Mouse (Mus musculus) common myeloid progenitor, adult 5-6 weeks (primary cell): ENCODE data around the gene Klhl22. TPM values are rescaled to one million over a fixed set of nuclear protein-coding genes. Genes with fewer than 3 reads are reported as not detected.
A peak's percentile ranks its signal among the peaks of the same experiment; 100 is the strongest.
"Not testable (repeated sequence)": the region's sequence is repeated elsewhere in the genome, so short reads cannot be mapped to it uniquely, and the experiment has no call there.

Experiments
- ATAC-seq: replicated peaks from 2 replicates; pipeline ENCODE4 v1.8.0; 2016; ENCODE audit warnings: low read depth, mild to moderate bottlenecking, moderate TSS enrichment, inconsistent platforms; ENCODE audit not compliant: poor library complexity, severe bottlenecking
- total RNA-seq: library from RNA; stranded (forward); fragments of 200-1000, 187-1606 nt; gene quantifications from 2 replicates; pipeline ENCODE4 v1.2.3, GENCODE M21; 2017

Klhl22 gene
- total RNA-seq = 27.0 and 33.2 TPM in 2 replicates

DNA sequence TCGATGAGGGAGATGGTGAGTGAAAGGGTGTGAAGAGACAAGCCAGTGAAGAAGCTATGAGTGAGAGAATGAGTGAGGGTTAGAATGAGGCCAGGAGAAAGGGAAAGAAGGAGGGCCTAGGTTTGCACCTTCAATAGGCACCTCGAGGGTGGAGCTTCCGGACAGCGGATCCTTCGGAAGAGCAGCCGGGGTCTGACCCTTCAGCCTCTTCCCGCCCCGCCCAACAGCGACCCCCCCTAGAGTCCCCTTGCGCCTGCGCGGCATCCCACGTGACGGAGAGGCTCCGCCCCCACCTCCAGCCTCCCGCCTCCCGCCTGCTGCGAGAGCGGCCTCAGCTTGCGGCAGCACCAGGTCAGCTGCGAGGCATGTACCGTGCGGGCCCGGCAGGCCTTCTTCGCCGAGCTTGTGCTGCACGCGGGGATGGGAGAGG lies at the start of gene Klhl22:
Gene Klhl22, plus strand, starts transcription at position 275 of the 430 bp plus-strand sequence.
- ATAC-seq = peak; percentile 59

DNA sequence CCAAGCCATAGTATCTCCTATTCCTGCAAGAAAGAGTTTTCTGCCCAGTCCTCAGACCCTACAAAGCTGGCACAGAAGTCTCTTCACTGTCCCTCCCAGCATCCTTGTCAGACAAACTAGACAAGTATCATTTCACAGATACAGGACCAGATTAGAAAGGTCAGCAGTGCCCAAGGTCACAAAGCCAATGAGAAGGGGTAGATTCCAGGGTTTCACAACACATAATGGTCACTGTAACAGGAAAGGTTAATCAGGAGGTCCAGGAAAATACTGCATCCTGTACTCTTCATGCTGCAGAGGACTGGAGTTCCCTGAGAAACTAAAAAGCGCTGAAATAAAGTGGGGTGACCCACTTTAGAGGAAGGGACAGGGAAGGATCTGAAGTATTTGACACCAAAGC lies 41.6 kb upstream of the Klhl22 start:
- ATAC-seq = no peak

DNA sequence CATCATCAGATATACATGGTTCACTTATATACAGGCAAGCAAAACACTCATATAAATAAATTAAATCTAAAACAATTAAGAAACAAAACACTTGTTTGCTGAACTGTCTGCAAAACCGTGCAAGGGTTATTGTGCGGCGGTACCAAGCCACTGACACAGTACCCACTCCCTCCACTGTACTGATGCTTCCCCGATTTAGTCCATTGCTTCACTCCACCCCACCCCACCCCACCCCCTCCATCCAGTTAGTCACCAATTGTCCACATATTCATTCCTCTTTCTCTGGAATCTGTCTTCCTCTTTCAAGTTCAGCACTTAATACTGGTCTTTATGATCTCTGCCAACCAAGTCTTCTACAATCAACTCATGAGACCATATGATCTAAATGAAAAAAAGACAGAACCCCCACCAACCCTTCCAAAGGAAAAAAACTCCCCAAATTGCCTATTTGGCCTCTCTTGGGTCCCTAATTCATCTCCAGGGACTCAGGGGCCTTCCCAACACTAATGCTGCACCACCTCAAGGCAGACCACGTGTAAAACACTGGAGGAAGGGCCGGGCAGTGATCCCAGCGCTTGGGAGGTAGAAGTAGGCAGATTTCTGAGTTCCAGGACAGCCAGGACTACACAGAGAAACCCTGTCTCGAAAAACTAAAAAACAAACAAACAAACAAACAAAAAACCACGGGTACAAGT lies 38.2 kb upstream of the Klhl22 start:
- ATAC-seq = no peak

DNA sequence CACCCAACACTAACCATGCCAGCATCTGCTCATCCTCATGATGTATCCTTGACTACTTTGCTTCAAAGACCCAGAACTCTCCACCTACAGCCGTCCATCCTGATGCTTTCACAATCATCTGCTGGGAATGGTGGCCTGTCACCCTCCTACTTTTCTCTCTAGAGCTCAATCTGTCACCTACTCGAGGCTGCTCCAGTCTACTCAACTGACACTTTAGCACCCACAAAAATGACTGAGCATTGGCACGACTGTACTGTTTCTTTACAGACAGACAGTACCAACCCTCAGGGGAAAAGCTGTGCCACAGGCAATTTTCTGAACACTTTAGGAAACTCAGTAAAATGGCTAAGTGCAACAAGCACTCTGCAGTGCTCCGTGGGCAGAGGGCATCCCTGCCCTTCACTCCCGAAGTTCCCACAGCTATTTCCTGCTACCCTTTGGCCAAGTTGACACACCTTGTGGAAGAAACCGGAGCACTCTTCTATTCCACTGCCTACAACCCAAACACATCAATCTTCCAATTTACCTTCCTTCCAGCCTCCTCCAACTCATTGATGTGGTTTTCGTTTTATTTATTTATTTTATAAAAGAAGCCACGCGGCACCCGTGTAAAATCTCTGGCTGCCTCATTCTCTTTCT lies 37.5 kb upstream of the Klhl22 start:
- ATAC-seq = no peak

DNA sequence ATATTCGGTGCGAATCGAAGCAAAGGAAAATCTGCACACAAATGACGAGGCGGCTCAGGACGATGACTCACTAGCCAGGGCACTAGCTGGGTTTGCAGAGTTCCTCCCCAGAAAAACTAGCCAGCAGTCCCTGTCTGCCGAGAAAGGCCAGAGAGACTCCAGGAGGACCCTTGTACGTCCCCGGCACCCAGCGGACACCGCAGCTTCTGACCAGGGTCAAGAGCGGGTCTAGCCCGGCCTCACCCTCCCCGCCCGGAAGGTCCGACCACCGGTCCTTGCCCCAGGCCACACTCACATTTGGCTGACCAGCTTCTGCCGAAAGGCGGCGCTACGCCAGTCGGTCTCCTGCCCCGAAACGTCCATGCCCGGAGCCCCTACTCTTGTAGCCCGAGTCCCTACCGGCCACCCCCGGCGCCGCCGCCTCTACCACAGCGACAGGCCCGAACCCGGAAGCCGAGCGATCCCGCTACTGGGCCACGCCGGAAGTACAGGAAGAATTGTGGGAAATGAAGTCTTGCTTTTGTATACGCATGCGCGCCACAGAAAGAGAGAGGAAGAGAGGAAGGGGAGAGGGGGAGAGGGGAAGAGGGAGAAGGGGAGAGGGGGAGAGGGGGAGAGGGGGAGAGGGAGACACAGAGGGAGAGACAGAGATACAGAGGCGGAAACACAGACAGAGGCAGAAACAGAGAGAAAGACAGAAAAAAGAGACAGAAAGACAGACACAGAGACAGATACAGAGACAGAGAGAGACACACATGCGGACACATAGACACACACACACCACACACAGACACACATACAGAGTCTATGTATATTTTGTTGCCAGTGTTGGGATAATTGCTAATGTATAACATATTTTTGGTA lies 36.7 kb upstream of the Klhl22 start:
- ATAC-seq = peak; percentile 88

DNA sequence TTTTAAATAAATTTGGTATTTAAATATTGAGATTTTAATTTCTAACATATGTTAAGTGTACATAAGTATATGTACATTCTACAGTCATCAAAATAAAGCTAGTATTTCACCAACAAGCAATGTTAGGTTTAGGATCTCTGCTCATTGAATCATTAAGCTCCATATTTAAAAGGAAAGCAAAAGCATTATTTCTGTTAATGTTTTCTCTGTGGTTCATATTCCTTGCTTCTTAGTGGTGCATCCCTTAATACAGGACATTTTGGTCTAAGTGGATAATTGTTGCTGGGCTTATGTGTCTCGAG lies 36.1 kb upstream of the Klhl22 start:
- ATAC-seq = no peak

DNA sequence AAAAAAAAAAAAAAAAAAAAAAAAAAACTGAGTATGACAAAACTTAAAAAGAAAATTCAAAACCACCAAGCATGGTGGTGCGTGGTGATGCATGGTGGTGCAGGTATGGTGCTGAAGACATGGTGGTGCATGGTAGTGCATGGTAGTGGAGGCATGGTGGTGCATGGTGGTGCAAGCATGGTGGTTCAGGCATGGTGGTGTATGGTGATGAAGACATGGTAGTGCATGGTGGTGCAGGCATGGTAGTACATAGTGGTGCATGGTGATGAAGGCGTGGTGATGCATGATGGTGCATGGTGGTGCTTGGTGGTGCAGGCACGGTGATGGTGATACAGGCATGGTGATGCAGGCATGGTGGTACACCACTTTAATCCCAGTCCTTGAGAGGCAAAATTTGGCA lies 35.0 kb upstream of the Klhl22 start:
- ATAC-seq = no peak

DNA sequence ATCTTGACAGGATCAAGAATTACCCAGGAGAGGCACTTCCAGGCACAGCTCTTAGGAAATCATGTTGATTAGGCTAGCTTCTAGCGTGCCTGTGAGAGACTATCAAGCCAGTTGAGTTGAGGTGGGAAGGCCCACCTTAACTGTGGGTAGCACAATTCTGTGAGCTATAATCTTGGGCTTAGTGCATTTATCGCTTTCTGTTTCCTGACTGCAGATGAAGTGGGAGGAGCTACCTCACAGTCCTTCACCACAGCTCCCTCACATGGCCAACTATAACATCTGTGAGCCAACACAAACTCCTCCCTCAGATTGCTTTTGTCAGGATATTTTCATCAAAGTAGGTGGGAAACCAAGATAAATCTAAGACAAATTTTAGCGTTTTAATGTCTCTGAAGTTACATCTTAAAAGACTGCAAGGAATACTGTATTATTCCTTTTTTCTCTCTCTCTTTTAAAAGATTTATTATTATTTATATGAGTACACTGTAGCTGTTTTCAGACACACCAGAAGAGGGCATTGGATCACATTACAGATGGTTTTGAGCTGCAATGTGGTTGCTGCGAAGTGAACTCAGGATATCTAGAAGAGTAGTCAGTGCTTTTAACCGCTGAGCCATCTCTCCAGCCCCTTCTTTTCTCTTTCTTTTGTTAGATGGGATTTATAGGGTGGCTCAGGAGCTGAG lies 32.1 kb upstream of the Klhl22 start:
- ATAC-seq = peak; percentile 86

DNA sequence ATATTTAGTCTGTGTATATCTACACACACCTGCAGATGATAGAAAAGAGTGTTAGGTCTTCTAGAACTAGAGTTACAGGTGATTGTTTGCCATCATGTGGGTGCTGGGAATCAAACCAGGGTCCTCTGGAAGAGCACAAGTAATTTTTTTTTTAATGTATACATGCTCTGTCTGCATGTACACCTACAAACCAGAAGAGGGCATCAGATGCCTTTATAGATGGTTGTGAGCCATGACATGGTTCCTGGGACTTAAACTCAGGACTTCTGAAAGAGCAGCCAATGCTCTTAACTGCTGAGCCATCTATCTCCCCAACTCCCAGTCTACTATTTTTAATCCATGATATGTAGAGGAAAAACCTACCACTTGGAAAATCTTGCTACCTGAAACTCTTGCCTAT lies 29.4 kb upstream of the Klhl22 start:
- ATAC-seq = peak; percentile 37; the same call in 1 of the 2 replicates

DNA sequence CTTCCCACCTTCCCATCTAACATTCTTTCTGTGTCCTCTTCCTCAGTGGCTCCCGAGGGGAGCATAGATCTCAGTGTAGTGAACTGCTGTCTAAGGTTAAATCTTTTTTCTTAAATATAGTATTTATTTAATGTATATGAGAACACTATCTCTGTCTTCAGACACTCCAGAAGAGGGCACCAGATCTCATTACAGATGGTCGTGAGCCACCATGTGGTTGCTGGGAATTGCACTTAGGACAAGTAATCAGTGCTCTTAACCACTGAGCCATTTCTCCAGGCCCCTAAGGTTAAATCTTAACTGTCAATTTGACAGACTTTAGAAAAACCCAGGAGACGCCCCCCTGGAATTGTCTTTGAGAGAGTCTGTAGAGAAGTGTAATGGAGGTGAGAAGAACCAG lies 27.4 kb upstream of the Klhl22 start:
- ATAC-seq = no peak

DNA sequence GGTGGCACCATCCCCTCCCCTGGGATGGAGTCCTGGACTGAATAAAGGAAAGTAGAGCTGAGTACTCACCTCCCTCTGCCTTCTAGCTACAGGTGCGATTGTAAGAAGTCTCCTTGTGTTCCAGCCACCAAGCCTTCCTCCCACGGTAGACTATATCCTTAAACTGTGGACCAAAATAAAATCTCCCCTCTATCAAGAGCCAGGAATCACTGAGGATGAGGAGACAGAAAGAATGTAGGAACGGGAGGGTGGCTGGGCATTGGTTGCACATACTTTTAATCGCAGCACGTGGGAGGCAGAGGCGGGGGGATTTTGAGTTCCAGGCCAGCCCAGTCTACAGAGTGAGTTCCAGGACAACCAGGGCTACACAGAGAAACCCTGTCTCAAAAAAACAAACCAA lies 27.0 kb upstream of the Klhl22 start:
- no peak for ATAC-seq

DNA sequence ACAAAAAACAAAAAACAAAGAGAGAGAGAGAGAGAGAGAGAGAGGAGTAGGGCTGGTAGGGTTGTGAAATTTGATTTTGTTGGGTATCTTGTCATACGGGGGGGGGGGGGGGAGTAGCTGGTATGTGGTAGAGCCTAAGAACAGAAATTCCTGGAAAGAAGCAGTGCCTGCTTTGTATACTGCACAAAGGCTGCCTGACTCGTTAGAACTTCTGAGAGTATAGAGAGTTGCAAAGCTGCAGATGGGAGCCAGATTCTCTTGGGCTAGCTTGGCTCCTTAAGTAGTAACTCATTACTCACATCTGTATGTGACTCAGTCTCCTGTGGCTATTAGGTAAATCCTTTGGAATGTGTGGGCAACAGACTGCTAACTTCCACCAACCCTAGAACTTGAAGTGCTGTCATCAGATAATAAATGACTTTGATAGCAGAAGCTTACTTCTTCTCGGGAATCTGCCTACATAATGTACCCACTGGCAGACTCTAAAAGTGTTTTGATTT lies 26.5 kb upstream of the Klhl22 start, which contains the start of gene Med15:
Gene Med15, minus strand, starts transcription at position 51 of the 500 bp plus-strand sequence.
- no peak for ATAC-seq

DNA sequence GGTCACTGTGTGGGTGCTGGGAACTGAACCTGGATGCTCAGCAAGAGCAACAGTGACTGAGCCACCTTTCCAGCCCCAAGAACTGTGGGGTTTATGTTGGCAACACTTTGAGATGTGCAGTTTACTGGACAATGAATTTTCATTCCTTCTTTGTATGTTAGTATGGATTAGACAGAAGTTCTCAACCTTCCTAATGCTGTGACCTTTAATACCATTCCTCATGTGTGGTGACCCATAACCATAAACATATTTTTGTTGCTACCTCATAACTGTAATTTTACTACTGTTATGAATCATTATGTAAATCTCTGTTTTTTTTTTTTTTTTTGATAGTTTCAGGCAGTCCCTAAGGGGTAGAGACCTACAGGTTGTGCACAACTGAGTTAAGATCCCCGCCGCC lies 25.8 kb upstream of the Klhl22 start:
- no peak for ATAC-seq

DNA sequence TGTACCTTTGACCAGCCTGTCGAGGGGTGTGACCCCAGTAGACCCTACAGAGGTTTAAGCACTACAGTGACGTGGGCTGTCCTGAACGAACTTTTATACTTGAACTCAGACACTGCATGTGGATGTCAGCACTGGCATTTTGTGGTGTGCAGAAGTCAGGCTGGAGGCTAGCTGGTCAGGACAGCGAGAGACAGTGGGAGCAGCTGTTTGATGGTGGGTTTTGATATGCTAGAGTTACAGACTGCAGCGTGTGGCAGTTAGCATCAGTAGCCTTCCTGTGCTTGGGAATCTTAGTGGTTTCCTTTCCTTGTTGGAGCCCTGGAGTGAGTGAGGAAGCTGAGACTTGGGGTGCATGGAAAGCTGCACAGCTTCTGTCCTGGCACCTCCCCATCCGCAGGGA lies 24.5 kb upstream of the Klhl22 start:
- not testable (repeated sequence) for ATAC-seq

DNA sequence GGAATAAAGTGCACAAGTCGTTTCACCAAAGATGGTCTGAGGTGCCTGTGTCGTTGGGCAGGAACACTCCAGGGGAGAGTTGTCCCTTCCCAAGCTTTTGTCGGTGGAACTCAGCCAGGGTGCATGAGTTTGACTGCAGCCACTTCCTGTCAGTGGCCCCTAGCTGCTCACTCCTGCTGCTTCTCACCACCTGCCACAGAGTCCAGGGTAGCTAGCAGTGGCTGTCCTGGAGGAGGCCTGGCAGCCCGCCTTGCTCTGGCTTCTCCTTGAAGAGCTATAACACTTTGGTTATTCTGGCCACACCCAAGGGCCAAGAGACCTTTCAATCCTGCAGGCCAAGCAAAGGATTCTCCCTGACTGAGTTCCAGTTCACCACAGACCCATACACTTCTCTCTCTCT lies 23.3 kb upstream of the Klhl22 start:
- no peak for ATAC-seq

DNA sequence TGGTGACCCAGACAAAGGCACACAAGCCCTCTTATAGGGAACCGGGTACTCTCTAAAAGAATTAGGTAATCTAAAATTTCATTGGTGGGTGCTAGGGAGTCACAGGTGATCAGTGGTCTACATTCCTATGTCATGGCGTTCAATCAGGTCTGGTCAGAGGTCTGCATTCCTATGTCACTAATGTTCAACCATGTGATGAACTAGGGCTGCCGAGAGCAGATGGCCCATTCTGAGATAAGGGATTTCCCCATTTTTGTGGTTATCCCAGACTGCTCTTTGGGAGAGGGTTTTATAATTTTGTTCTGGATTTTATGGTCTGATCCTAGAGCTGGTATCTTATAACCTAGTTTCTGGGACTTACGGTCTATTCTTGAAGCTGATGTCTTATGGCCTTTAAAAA lies 19.3 kb upstream of the Klhl22 start:
- ATAC-seq = no peak

DNA sequence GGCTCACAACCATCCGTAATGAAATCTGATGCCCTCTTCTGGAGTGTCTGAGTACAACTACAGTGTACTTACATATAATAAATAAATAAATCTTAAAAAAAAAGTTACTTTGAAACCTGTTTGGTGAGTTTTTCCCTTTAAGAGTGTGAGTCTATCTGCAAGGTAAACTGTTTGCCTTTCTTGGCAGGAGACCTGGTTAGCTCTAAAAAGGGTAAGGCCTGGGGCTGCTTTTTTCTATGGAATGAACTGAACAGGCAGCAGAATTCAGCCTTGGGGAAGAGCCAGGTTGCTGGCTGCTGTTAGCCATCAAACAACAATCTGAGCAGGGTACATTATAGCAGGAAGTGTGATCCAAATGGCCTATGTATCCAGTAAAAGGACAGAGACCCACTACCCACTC lies 16.6 kb upstream of the Klhl22 start:
- ATAC-seq = no peak

DNA sequence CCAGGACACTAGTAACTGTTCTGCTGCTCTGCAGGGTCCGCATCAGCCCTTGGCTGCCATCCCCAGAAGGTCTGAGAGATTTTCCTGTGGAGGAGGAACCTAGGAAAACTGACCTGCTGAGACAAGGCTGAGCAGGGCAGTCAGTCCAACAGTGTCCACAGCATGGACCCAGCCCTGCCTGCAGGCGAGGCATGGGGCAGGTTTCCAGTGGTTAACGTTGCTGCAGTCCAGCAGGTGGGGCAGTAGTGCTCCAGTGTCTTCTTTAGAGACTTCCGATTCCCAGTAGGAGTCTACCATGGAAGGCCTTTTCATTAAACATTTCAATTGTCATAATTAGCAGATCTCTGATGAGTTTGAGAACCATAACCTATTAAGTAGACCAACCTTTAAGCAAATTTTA lies 16.1 kb upstream of the Klhl22 start:
- no peak for ATAC-seq

DNA sequence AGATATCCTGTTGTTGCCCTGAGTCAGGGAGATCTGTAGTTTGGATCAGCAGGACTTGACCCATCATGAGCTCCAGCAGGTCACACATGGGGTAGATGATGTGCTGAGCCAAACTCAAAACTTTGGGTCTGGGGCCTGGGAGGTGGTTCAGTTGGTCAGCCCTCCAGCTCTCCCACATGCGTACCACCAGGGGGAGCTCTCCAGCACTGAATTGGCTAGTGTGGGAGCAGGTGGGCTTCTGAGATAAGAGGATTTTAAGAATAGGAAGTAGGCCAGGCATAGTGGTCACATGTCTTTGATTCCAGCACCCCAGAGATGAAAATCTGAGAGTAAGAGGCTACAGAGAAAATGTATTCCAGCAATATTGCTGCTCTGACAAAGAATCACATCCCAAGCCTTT lies 14.9 kb upstream of the Klhl22 start:
- ATAC-seq = peak; percentile 90

DNA sequence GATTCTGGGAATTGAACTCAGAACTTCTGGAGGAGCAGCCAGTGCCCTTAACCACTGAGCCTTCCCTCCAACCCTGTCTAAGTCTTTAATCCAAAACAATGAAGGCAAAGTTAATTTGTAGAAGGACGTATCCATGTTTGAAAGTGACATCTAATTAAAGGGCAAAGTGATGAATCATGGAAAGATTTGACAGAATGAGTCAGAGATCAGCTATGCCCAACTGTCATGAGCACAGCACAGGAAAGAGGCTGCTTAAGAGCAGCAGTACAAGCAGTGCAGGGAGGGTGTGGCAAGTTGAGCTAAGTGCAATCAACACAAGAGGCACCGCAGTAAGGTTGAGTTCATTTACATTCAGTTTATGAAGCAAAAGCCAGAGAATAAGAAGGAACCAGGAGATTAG lies 14.4 kb upstream of the Klhl22 start:
- no peak for ATAC-seq
